Mouse (Mus musculus) C2C12 (cell line): Measurements from ENCODE around the gene Abca7.

Experiments used
- CTCF ChIP-seq: IDR thresholded peaks from one replicate; pipeline ENCODE4 v1.5.1; 2011; ENCODE audit not compliant: control insufficient read depth, insufficient read depth, insufficient read length
- USF1 ChIP-seq: IDR thresholded peaks from one replicate; pipeline ENCODE4 v1.6.1; 2011; ENCODE audit warnings: low read depth, mild to moderate bottlenecking, control low read depth, moderate library complexity

GRCm38 (mm10) chr10:80050244-80050643 is 54.0 kb downstream of the Abca7 start:
- TF ChIP-seq CTCF (no peak), USF1 (no peak)
